ENCODE assay signal across 7 mouse cellular contexts in genomic region chr2:104493951-104494800, GRCm38 (mm10). TPM values are rescaled to one million over a fixed set of nuclear protein-coding genes. Genes with fewer than 3 reads are reported as not detected.
DNase-seq lines count a peak whose midpoint lies in the region; ATAC-seq lines count a peak whose summit lies in the region.

Gene Hipk3 (minus strand): TSS chr2:104494446.

- H3K36me3 ChIP-seq in embryonic facial prominence, embryonic 12.5 days = no peaks in the 10 kb centered on the region
- no peaks in the 10 kb centered on the region for H3K36me3 ChIP-seq in limb, embryonic 13.5 days
- H3K36me3 ChIP-seq in midbrain, embryonic 16.5 days (ENCODE audit: control insufficient read depth, insufficient read depth, low read length) = no peaks in the 10 kb centered on the region

- H3K4me3 ChIP-seq in embryonic facial prominence, embryonic 12.5 days = peak within 1 kb of the TSS; percentile 83
- peak within 1 kb of the TSS; percentile 93 for H3K4me3 ChIP-seq in limb, embryonic 13.5 days
- H3K4me3 ChIP-seq in midbrain, embryonic 16.5 days (ENCODE audit: low read depth, low read length) = peak within 1 kb of the TSS; percentile 96

- peak within 1 kb of the TSS; percentile 97 for H3K9ac ChIP-seq in embryonic facial prominence, embryonic 12.5 days
- peak within 1 kb of the TSS; percentile 99 for H3K9ac ChIP-seq in limb, embryonic 13.5 days
- H3K9ac ChIP-seq in midbrain, embryonic 16.5 days (ENCODE audit: low read depth, low read length) = peak within 1 kb of the TSS; percentile 99

- peak within 1 kb of the TSS; percentile 75 for H3K4me2 ChIP-seq in embryonic facial prominence, embryonic 12.5 days (replicated peaks)
- H3K4me2 ChIP-seq in limb, embryonic 13.5 days (replicated peaks) = peak within 1 kb of the TSS; percentile 75
- peak within 1 kb of the TSS; percentile 55 for H3K4me2 ChIP-seq in midbrain, embryonic 16.5 days (ENCODE audit: low read length)

- H3K4me1 ChIP-seq in embryonic facial prominence, embryonic 12.5 days = peaks cover 12% of the 10 kb centered on the region
- H3K4me1 ChIP-seq in limb, embryonic 13.5 days = peaks cover 24% of the 10 kb centered on the region
- H3K4me1 ChIP-seq in midbrain, embryonic 16.5 days (ENCODE audit: control insufficient read depth, insufficient read depth, low read length) = peaks cover 18% of the 10 kb centered on the region

- peak within 1 kb of the TSS; percentile 99 for H3K27ac ChIP-seq in embryonic facial prominence, embryonic 12.5 days
- H3K27ac ChIP-seq in limb, embryonic 13.5 days = peak within 1 kb of the TSS; percentile 99
- peak within 1 kb of the TSS; percentile 99 for H3K27ac ChIP-seq in midbrain, embryonic 16.5 days (ENCODE audit: low read length)

- H3K27me3 ChIP-seq in embryonic facial prominence, embryonic 12.5 days = no peaks in the 10 kb centered on the region
- H3K27me3 ChIP-seq in limb, embryonic 13.5 days = no peaks in the 10 kb centered on the region; the same call in 1 of the 2 replicates
- H3K27me3 ChIP-seq in midbrain, embryonic 16.5 days (ENCODE audit: control insufficient read depth, insufficient read depth, low read depth, low read length) = no peaks in the 10 kb centered on the region

- H3K9me3 ChIP-seq in embryonic facial prominence, embryonic 12.5 days = no peaks in the 10 kb centered on the region
- no peaks in the 10 kb centered on the region for H3K9me3 ChIP-seq in limb, embryonic 13.5 days
- H3K9me3 ChIP-seq in midbrain, embryonic 16.5 days (replicated peaks; ENCODE audit: control insufficient read depth, low read length, poor library complexity, severe bottlenecking) = no peaks in the 10 kb centered on the region

- ATAC-seq in embryonic facial prominence, embryonic 12.5 days (ENCODE audit: insufficient number of reproducible peaks, insufficient read depth, low FRiP score, low TSS enrichment) = peak; percentile 91
- peak; percentile 90 for ATAC-seq in limb, embryonic 13.5 days (ENCODE audit: low FRiP score, low read depth)
- peak; percentile 94 for ATAC-seq in midbrain, embryonic 16.5 days

- under 1% methylated on average over 91 of the region's 98 CpGs for WGBS in embryonic facial prominence, embryonic 12.5 days
- under 1% methylated on average over 69 of the region's 98 CpGs for WGBS in limb, embryonic 13.5 days
- under 1% methylated on average over 85 of the region's 98 CpGs for WGBS in midbrain, embryonic 16.5 days

- DNase-seq in adrenal gland, postnatal 25 days = peak; percentile 84
- DNase-seq in heart, adult 18-20 months = peak; percentile 86 to 93
- peak; percentile 76 to 79 for DNase-seq in kidney, adult 8-10 months
- peak; percentile 81 to 86 for DNase-seq in spleen, postnatal 10 days (ENCODE audit: low spot score in 2 of 2)

RNA-seq across cellular contexts. Expression of gene Hipk3, which starts in this region (rescaled TPM):
- 139 and 152 TPM in 2 replicates for total RNA-seq in adrenal gland, postnatal 25 days (2021)
- polyA plus RNA-seq in embryonic facial prominence, embryonic 12.5 days (2016; fragmentation: Nextera tagmentation; extraction: Ambion mirVana) = 18.0 and 19.7 TPM in 2 replicates
- 100 to 1,000 TPM; 209 to 220 TPM for total RNA-seq in heart, adult 18-20 months (2021)
- polyA plus RNA-seq in limb, embryonic 13.5 days (2015; fragmentation: Nextera tagmentation; extraction: Ambion mirVana) = 13.9 and 14.1 TPM in 2 replicates
- 7.3 and 7.6 TPM in 2 replicates for polyA plus RNA-seq in midbrain, embryonic 16.5 days (2015; fragmentation: Nextera tagmentation; extraction: Ambion mirVana)

Comparison
In these comparisons a context has a peak if more than half of its experiments do, and no peak if none do; other contexts are left out.
1. Peak in every context shown above with its lines: DNase-seq, ATAC-seq, H3K4me3 ChIP-seq and H3K27ac ChIP-seq.